Mouse (Mus musculus): ENCODE results near the gene Wdr74.

- peak; percentile 21; the same call in 1 of the 2 replicates for TF ChIP-seq CTCF (IDR thresholded peaks at IDR 0.05; ENCODE audit: low read depth)
- TF ChIP-seq EP300 (IDR thresholded peaks at IDR 0.05; ENCODE audit: low read depth) = no peak
These were observed 38.6 kb downstream of the Wdr74 start, which contains the start of gene Tmem179b for GRCm38 (mm10) chr19:8774086-8774835.

Data from liver, postnatal 0 days (tissue).